Mouse (Mus musculus): ENCODE data around the gene Mfsd4a.
A peak's percentile ranks its signal among the peaks of the same experiment; 100 is the strongest.

Mfsd4a gene

DNA sequence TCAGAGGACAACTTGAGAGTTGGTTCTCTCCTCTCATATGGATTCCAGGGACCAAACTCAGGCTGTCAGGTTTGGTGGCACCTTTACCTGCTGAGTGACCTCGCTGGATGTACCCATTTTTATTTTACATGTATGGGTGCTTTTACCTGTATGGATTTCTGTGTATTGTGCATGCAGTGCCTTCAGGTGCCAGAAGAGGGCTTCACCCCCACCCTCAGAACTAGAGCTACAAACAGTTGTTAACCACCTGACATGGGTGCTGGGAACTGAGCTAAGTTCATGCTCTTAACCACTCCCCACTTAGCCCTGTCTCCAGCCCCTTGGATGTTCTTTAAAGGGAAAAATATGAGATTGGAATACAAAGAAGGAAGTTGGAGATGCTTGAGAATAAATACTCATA, 53.1 kb downstream of the Mfsd4a start:
- no peak for DNase-seq

DNA sequence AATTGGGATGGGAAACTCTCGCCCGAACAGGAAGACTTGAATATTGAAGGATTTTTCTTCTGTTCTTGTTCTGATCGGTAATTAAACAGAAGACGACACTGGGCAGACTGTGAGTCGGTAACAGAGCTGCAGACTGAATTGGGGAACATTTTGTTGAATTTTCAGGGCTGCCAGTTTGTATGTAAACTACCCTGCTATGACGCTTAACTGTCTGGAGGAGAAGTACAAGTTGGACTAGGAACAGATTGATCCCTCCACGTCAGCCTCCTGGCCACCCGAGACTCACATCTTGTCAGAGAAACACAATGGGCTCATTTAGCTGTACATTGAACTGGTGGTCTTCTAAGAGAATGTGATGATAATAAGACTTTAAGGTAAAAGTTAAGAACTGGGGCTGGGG, 55.0 kb downstream of the Mfsd4a start:
- no peak for DNase-seq

DNA sequence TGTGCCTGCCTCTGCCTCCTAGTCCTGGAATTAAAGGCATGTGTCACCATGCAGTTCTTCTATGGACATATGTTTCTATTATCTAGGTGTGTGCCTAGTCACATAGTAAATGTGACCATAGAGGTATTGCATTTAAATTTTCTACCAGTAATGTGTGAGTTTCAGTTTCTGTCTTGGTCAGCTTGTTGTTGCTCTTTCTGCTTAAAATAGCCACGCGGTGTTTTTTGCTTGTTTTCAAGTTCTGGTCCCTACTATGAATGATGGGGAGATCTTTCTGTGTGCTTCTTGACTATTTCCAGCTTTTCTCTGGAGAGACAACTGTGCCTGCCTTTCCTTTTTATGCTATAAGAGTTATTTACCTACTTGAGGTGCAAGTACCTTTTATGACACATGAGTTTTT, 56.1 kb downstream of the Mfsd4a start:
- DNase-seq, result no peak

DNA sequence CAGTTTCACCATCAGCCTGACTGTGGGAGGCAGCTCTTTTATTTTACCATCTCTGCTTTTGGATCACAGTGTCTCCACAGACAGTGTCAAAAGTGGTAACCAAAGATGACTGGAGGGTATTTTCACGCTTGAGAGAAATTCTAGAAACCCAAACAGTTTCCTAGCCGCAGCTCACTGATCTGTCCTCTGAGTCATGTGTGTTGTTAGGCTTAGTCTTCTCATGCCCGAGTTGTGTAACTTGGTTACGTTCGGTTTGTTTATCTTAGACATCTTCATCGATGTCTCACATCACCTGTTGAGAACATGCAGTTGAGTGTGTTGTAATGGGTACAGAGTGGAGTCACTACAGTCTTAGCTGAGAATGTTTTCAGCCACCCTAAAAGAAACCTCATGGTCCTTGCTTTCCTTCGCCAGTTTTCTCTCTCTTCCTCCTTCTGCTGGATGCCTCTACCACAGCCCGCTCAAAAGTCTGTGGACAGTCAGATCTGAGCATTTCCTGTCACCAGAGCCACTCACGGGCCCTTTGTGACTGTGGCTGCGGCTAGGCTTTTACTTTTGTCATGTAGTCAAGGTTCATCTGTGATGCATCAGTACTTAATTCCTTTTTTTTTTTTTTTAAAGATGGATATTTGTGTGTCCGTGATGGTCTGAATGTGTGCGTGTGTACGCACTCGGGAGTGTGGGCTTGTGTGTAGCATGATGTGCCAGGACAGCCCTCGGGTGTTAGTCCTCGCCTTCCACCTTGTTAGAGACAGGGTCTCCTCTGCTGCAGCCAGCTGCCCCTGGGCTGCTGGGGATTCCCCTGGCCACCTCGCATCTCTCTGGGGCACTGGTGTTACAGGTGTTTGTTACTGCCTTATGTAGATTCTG, 57.0 kb downstream of the Mfsd4a start:
- DNase-seq, result no peak

DNA sequence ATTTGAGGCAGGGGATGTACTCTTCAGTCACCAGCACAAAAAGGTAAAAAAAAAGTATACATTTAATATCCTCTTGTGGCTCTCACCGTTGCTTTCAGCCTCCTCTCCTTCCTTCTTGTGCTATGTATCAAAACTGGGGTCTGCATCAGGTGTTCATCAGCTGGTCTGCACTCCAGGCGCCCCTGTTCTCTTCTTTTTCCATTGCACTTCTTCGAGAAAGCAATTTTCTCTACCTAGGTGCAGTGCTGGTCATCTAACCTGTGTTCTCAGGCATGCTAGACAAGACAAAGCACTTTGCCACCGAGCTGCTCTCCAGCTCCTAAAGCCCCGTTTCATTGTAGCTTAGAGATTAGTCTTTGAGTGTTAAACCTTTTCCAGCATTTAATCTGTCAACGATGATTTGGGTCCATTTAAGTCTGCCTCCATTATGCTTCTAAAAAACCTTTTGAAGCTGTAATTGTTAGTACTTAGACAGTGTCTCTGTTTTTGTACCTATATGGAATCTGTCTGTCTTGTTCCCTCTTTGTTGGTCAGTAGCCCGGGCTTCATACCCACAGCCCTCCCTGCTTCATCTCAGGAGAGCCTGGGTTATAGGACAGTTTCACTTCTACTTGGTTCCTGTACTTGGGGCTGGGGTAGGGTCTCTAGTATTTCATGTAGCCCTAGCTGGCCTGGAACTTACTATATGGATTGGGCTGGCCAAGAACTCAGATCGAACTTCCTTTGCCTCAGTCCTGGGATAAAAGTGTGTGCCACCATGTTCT, 58.8 kb downstream of the Mfsd4a start:
- DNase-seq, result no peak

DNA sequence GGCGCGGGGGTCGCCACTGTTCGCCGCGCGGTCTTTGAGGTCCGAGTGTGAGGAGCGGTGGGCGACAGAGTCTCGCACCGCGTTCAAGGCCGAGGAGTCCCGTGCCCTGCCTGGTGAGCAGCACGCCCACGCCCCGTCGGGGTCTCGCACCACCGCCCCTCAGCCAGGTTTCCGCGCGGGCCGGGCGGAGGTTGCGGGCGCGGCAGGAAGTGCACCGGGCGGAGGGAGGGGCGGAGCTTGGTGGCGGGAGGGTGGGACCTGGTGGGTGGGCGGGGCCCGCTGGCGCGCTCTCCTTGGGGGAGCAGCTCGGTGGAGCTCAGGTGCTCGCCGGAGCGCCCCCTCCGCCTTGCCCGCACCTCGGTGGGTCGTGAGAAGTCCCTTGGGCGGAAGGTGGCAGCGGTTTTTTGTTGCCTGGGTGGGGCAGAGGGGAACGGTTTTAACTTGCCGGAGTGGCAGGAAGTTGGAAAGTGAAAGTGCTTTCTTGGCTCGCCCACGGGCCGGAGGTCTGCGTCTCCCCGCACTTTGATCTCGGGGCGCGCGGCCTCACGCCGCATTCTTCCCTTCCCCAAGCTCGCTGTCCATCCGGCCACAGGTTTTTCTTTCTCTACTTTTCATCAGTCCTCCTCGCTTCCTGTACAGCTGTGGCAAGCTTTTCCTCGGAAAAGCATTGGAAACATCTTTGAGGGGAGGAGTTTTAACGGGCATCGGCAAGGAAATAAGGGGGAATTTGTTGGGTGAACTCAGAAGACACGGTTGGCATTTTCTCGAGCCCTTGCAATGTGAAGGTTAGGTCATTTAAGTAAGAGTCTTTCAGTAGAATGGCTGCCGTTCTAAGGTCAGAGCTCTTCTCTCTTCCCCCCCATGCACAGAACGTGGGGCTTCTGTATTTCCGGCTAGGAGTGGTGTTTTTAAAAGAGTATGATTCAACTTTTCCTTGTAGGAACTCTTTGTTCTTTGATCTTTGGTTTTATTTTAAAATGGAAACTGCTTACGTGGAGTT, 59.7 kb downstream of the Mfsd4a start:
- peak; percentile 86 for DNase-seq

DNA sequence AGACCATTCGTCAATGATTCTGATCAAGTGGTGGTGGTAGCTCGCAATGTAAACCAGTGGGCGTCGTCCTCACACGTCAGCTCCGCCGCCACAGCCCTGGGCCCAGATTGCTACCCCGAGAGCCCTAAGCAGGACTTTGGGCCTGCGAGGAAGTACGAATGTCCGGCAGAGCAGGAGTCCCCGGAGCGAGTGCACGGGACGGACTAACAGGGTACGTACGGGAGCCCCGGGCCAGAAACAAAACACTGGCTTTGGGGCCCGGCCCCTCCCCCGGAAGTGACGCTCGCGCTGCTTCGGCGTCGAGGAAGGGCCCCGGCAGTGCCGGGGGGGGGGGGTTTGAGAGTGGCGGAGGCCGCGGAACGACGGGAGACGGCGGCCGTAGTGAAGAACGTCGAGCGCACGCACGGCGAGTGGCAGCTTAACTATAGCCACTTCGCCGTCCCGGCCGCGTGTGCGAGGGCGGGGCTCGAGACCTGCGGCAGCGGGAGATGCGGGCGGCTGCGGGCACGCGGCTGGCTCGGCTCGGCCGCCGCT, 60.5 kb downstream of the Mfsd4a start, which contains the start of gene Elk4:
Elk4 (plus strand) TSS at position 326 of the 534 bp plus-strand sequence.
- DNase-seq, result peak; percentile 87

DNA sequence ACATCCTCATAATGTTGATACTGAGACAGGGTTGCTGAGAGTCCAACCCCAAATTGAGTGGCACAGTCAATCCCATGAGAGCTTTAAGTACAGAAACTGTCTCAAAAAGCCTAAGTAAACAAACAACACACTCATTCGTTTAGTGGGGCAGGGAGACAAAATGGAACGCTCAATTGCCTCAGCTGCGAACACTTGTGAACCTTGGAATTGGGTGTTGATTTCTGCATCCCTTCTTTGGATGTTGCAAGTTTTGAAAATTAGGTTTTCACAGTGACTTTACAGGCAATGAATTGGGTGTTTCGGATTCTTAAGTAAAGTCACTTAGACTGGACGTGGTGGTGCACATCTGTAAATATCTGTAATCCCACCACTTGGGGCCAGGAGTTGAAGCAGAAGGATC, 61.1 kb downstream of the Mfsd4a start:
- DNase-seq, result no peak

DNA sequence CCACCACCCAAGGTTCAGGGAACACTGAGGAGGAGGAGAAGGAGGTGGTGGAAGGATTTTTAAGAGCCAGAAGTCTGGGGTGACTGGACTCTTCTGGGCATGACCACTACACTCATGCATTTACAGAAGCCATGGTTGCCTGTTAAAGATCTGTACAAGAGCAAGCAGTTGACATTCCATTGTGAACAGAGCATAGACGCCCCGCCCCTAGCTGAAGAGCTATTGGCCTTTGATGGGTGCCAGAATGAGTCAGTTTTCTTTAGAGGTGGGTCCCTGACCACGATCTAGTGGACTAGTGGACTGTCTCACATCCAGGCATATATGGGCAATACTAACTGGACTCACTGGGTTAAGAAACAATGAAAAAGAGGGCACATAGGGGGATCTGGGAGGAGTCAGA, 61.8 kb downstream of the Mfsd4a start:
- DNase-seq, result no peak

DNA sequence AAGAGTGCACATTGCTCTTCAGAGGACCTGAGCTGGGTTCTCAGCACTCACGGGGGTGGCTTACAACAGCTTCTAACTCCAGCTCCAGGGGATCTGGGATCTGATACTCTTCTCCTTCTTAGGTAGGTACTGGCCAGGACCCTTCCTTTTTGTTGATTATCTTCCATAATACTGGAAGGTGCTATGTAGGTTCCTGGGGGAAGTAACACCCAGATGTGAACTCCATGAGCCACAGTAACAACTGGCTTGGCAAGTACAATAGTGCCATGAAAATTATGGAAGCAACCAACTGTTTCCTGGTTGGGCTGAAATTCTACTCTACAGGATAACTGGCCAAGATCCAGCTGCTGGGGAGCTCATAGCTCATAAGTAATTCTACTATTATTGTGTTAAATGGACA, 62.4 kb downstream of the Mfsd4a start:
- no peak for DNase-seq

DNA sequence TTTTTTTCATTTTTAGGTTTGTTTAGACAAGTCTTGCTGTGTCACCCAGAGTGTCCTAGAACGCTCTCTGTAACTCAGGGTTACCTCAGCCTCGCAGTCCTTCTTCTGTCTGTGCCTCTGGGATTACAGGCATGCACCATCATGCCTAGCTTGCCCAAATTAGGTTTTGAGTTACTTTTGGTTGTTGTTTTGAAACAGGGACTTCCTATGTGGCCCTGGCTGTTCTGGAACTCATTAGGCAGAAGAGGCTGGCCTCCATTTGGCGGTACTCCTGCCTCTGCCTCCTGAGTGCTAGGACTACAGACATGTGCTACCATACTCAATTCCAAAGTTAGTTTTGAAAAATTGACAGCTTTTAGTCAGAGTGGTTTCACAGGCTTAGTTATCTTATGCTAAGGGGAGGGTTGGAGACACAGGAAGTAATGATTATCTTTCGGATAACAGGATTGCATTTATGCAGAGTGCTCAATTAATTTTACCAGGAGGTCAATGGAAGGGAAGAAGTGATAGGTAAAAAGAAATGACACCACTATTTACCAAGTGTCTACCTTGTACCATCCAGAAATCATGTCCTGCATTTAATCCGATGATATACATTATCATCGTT, 63.2 kb downstream of the Mfsd4a start:
- no peak for DNase-seq

DNA sequence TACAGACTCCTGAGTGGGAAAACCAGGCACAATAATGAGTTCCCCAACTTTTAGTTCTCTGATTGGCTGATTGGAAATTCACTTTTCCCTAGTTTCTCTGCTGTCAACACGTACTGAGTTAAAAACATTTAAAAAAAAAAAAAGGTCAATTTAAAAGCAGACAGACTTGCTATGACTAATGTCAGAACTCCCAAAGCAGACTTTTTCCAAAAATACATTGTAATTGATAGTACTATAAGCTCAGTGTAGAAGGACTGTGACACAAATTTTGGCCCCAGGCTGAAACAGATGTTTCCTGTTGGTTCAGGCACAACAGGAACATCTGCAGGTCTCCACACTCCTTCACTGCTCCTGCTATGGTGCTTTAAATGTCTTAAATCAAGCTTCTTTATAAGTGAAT, 64.0 kb downstream of the Mfsd4a start:
- DNase-seq, result no peak

DNA sequence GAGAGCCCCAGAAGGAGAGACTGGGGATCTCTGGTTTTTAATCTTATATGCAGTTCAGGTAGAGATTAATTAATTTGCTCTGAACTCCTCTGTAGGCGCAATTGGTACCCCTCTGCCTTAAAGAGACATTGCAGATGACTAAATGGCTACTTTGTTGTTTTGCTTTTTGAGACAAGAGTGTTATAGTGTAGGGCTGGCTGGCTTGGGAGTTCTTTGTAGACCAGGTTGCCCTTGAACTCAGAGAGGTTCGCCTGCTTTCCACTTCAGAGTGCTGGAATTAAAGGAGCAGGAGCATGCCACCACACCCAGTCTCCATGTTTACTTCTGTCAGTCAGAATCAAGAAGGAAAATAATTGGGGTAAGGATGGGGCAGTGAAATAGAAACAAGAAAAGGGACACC, 64.8 kb downstream of the Mfsd4a start:
- no peak for DNase-seq

DNA sequence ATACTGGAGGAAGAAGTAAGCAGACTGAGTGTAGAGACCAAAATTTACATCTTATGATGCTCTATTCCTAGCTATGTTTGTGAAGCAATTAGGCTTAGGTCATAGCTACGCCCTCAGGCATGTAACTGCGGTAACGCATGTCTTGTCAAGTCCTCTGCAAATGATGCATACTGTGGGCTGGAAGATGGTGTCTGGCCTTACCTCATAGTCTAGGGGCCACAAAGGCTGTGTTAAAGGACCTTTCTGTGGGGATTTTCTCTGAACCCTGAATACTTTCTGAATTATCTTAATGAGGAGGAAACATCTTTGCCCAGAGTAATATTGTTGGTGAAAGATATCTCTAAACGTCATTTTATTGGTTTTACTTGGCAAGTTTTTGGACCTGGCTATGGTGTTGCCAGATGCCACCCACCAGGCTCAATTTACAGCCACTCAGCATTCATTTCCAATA, 66.0 kb downstream of the Mfsd4a start:
- no peak for DNase-seq

DNA sequence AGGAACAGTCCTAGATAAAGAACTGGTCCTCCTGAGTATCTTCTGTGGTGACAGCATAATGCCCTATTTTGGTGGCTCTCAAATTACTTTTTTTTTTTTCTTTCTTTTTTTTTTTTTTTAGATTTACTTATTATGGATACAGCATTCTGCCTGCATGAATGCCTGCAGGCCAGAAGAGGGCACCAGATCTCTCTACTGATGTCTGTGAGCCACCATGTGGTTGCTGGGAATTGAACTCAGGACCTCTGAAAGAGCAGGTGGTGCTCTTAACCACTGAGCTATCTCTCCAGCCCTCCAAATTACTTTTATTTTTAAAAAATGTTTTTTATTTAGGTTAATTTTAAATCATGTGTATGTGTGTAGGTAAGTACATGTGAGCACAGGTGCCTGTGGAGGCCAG, 67.4 kb downstream of the Mfsd4a start:
- no peak for DNase-seq

DNA sequence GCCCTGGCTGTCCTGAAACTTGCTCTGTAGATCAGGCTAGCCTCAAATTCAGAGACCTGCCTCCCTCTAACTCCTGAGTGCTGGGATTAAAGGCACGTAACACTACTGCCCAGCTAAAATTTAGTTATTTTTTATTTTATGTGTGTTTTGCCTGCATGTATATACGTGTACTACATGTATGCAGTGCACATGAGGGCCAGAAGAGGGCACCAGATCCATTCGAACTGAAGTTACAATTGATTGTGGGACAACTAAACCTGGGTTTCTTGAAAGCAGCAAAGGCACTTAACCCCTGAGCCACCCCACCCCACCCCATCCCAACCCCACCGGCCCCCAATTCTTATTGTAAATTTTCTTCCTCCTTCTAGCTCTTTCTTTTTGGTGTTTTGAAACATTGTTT, 72.8 kb downstream of the Mfsd4a start:
- DNase-seq, result no peak

DNA sequence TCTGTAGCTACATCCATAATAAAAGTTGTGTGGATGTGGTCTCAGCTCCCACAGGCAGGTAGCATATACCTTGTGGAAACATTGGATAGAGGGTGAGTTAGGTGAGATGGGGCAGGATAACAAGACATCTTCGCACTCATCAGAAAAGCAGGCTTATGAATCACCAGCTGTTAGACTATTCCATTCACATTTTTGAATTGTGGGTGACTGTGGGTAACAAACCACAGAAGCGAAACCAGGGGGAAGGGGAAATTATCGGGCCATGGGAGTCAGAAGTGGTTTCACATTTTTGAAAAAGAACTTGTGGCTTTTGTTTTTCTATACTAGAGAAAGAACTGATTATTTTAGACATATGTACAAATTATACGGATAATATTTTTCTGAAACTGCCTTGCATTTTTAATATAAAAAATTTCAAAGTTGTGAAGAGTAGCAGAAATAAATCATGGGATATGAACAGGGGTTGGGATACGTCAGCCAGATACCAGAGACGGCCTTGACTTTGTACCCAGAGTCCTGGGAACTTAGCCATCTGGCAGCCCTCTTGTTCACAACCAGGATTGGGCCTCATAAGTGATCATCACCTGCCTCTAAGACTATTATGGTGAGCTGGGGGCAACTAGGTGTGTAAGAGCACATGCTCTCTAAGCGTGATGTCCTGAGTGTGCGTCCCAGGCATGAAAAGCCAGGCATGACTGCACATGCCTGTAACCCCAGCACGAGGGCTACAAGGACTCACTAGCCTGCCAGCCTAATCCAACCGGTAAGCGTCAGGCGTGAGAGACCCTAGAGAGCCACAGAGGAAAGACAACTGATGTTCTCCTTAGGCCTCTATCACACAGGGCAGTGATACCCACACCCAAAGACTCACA, 74.5 kb downstream of the Mfsd4a start:
- no peak for DNase-seq

DNA sequence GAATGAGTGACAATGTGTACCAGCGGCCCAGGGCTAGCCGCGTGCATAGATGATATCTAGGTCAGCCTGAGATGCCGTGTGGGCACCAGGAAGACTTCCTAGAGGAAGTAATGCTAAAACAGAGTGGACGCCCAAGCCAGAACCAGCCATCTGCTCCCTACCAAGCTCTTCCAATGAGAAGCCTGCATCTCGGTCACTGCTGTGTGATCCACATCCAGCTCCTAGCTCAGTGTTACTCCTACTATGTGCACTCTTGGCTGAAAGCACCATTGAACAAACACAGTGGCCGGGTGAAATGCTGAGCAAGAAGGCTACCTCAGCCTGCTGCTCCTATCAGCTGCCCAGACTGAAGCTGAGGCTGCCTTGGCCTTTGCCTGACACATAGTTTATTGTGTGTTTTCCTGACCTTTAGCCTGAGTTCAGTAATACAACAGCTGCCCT, 75.3 kb downstream of the Mfsd4a start:
- no peak for DNase-seq

DNA sequence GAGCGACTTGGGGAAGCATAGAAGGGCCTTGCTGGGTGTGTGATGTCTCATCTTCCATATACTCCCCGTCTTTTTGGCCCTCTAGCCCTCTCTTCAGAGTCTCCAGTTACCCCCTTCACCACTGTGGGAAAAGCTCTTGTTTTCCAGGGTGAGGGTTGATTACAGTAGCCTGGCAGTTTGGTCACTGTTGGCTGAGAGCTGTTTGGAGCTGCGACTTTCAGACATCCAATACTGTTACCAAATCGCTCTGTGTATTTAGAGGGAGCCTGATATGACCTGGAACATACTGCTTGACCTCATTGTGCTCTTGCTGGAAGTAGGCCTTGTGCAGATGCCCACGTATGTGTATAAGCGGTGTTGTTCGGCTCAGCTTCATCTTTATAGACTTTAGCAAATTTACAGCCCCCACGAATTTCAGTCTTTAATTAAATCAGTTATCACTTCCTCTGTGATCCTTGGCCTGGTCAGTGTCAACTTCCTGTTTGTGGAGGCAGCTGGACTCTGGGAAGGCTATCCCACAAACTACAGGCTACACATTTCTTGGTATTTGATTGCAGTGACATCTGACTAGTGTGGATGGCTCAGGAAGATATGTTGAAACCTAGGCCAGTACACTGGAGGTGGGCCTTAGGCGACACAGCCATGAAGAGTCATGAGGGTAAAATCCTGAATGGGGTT, 77.6 kb downstream of the Mfsd4a start:
- DNase-seq, result no peak

DNA sequence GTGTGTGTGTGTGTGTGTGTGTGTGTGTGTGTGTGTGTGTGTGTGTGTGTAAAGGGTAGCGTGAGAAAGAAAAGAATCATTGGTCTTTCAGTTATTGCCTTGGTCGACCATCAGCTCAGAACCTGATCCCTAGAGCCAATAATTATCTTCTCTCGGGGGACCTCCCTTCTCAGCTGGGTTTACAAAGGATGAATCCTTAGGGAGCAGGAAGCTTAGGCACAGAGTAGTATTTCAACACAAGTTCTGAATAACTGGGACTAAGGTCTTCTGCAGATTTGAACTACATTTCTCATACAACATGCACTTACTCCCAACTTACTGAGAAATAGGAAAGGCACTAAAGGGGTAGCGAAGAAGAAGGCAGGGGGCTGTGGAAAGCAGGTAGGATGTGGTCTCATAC, 78.4 kb downstream of the Mfsd4a start:
- DNase-seq, result no peak
